Mouse (Mus musculus) MN1 (cell line): ENCODE data around the gene Adam26a.
"Not testable (repeated sequence)": the region's sequence is repeated elsewhere in the genome, so short reads cannot be mapped to it uniquely, and the experiment has no call there.

Experiments used
- DNase-seq: peaks from one replicate; pipeline ENCODE4 v3.0.0-alpha.2; 2016; ENCODE audit warnings: low spot score

Adam26a gene

GRCm38 (mm10) chr8:43576607-43577006 is at the start of gene Adam26a:
Gene Adam26a (minus strand): TSS chr8:43576707.
- not testable (repeated sequence) for DNase-seq

GRCm38 (mm10) chr8:43616046-43616445 is 39.5 kb upstream of the Adam26a start:
- DNase-seq = no peak

GRCm38 (mm10) chr8:43603657-43604056 is 27.1 kb upstream of the Adam26a start:
- not testable (repeated sequence) for DNase-seq

- DNase-seq = not testable (repeated sequence)
These were observed 26.7 kb upstream of the Adam26a start for GRCm38 (mm10) chr8:43603166-43603565.

- DNase-seq = not testable (repeated sequence)
These were observed 48.5 kb downstream of the Adam26a start, which contains the start of gene Adam26b for GRCm38 (mm10) chr8:43528006-43528405. Gene Adam26b (minus strand): TSS chr8:43528106.
